Mouse (Mus musculus) inflammation-experienced regulatory T-cells, adult 16 weeks (primary cell): ENCODE data around the gene She. TPM values are rescaled to one million over a fixed set of nuclear protein-coding genes. Genes with fewer than 3 reads are reported as not detected.

Experiments
- polyA plus RNA-seq: library from polyadenylated mRNA; unstranded; fragments of 100-300 nt; shearing (Covaris generic); gene quantifications from one replicate; pipeline ENCODE4 v1.2.1, GENCODE M21; 2017

Gene She
- 10.3 TPM for polyA plus RNA-seq

DNA sequence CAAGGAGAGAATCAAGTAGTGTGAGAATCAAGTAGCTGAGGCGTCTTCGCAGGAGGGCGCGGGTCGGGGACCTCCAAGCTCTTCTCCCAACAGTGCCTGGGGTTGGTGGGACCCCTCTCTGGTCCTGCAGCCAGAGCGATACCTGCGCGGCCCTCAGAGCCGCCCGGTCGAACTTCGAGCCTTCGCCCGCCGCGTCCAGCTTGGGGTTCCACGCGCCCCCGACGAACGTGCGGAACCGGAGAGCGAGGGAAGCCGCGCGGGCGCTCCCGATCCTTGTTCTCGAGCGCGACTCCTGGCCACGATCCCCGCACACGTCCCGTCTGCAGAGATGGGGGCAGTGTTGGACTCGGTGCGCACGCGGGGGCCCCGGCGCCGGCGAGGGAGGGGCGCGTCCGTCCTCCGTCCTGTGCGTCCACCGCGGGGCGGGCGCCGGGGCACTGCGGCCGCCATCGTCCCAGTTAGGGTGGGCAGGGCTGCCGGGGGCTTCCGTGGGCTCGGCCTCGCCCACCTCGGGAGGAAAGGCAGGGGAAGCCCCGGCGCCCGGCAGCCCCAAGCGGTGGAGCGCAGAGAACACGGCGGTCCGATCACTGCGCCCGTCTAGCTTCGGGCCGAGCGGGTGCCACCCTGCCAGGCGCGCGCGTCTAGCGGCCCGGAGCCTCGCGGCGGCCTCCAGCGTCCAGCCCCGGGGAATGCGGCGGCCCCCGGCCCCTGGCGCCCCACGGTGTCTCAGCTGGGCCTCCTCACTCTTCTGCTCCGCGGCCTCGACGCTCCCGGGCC lies at the start of gene She:
Gene She, plus strand, starts transcription at position 556 of the 777 bp plus-strand sequence.

Other genes with a start within 250 kb of the She start
- gene Adar, start 116.3 kb upstream of the She start, polyA plus RNA-seq = 143 TPM
- gene Chrnb2, start 66.7 kb upstream of the She start, polyA plus RNA-seq = 1.5 TPM
- gene Ube2q1, start 57.8 kb upstream of the She start, polyA plus RNA-seq = 8.8 TPM
- 18.3 TPM for gene Il6ra, start 81.8 kb downstream of the She start, polyA plus RNA-seq
- 33.3 TPM for gene Atp8b2, start 132.1 kb downstream of the She start, polyA plus RNA-seq
- 116 TPM for gene Hax1, start 167.4 kb downstream of the She start, polyA plus RNA-seq
- 166 TPM for gene 4933434E20Rik, start 220.3 kb downstream of the She start, polyA plus RNA-seq
- 273 TPM for gene Ubap2l, start 221.3 kb downstream of the She start, polyA plus RNA-seq
- gene Tpm3, start 241.3 kb downstream of the She start, polyA plus RNA-seq = 1,000 TPM